Mouse (Mus musculus) layer of hippocampus, adult 8-10 months (tissue): ENCODE measurements around the gene Gm11172. TPM values are rescaled to one million over a fixed set of nuclear protein-coding genes. Genes with fewer than 3 reads are reported as not detected.

Source experiments
- total RNA-seq, 4 experiments: library from RNA; stranded (reverse); gene quantifications; 2 replicates each; pipeline ENCODE4 v1.2.4; 2022

Gene Gm11172
- total RNA-seq, 4 experiments from 2014 or later = not detected

Other genes with a start within 250 kb of the Gm11172 start
- gene Socs1, start 27.4 kb upstream of the Gm11172 start, total RNA-seq = 1 to 10 TPM in 1 of 4 experiments, under 1 TPM in 3; 0.53 to 1.2 (median 0.76) TPM
- not detected for gene Tnp2, start 24.3 kb upstream of the Gm11172 start, total RNA-seq
- gene Prm3, start 22.0 kb upstream of the Gm11172 start, total RNA-seq = not detected
- gene Prm2, start 16.8 kb upstream of the Gm11172 start, total RNA-seq = not detected
- gene Prm1, start 7.1 kb upstream of the Gm11172 start, total RNA-seq = not detected
- gene Rmi2, start 22.1 kb downstream of the Gm11172 start, total RNA-seq = under 1 TPM; 0.10 to 0.37 (median 0.25) TPM
- gene Snn, start 248.0 kb downstream of the Gm11172 start, total RNA-seq = 100 to 1,000 TPM; 137 to 163 (median 148) TPM